Mouse (Mus musculus) forebrain, embryonic 10.5 days (tissue): ENCODE data around the gene Srgap2. TPM values are rescaled to one million over a fixed set of nuclear protein-coding genes. Genes with fewer than 3 reads are reported as not detected.
"Not testable (repeated sequence)": the region's sequence is repeated elsewhere in the genome, so short reads cannot be mapped to it uniquely, and the experiment has no call there.

Experiments used
- DNase-seq: peaks from one replicate; pipeline ENCODE4 v3.0.0-alpha.2; 2017; ENCODE audit warnings: low spot score; ENCODE audit errors: extremely low spot score
- H3K27ac ChIP-seq: fragments of 300-500 bp; sonication (generic); 2 replicates; pipeline ENCODE4 v1.5.1; 2016; ENCODE audit warnings: mild to moderate bottlenecking
- H3K27me3 ChIP-seq: fragments of 300-500 bp; sonication (generic); 2 replicates; pipeline ENCODE4 v1.6.1; 2016; ENCODE audit warnings: mild to moderate bottlenecking; ENCODE audit not compliant: poor library complexity, severe bottlenecking
- H3K36me3 ChIP-seq: fragments of 300-500 bp; sonication (generic); replicated peaks from 2 replicates; pipeline ENCODE4 v1.6.1; 2016; ENCODE audit warnings: mild to moderate bottlenecking, moderate library complexity
- H3K4me1 ChIP-seq: fragments of 300-500 bp; sonication (generic); 2 replicates; pipeline ENCODE4 v1.6.1; 2016
- H3K4me3 ChIP-seq: fragments of 300-500 bp; sonication (generic); 2 replicates; pipeline ENCODE4 v1.5.1; 2016; ENCODE audit warnings: mild to moderate bottlenecking, moderate library complexity
- H3K9me3 ChIP-seq: fragments of 300-500 bp; sonication (generic); 2 replicates; pipeline ENCODE4 v1.6.1; 2016; ENCODE audit warnings: mild to moderate bottlenecking, moderate library complexity
- WGBS: fragments of 180-500 bp; shearing (Covaris S2); methylation state at CpG from one replicate; pipeline ENCODE4 v1.1.7; 2016; 5-methylcytosine and 5-hydroxymethylcytosine counted together
- polyA plus RNA-seq: library from polyadenylated mRNA; unstranded; fragments of >200 nt; fragmentation: Nextera tagmentation; extraction: Ambion mirVana; gene quantifications from 2 replicates; pipeline ENCODE4 v1.2.1, GENCODE M21; 2016

Srgap2 gene
- polyA plus RNA-seq, 1 experiment from 2014 or later = 19.1 TPM

DNA sequence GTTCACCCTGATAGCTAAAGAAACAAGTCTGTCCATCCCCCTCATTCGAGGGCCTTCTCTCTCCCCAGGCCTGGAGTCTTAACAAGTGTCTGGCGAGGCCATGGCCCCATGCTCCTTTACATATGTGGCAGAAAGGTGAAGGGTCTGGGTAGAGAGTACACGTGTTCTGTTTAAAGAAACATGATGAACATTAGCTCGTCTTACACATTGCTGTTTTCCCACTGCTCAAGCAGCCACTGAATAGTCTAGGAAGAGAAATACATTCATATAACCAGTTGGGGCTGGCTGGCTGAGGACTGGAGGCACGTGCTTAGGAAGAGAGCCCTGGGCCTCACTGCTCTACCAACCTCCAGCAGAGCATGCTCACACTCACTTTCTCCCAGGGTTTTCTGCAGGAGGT lies 191.1 kb downstream of the Srgap2 start:
- Histone ChIP-seq H3K4me3 (no peak overlapping the region), H3K27ac (no peak overlapping the region), H3K27me3 (no peaks in the 10 kb centered on the region), H3K36me3 (peaks cover 48% of the 10 kb centered on the region), H3K4me1 (no peaks in the 10 kb centered on the region), H3K9me3 (no peaks in the 10 kb centered on the region)
- 84% methylated on average over 5 of the region's 5 CpGs for WGBS
- no peak for DNase-seq

DNA sequence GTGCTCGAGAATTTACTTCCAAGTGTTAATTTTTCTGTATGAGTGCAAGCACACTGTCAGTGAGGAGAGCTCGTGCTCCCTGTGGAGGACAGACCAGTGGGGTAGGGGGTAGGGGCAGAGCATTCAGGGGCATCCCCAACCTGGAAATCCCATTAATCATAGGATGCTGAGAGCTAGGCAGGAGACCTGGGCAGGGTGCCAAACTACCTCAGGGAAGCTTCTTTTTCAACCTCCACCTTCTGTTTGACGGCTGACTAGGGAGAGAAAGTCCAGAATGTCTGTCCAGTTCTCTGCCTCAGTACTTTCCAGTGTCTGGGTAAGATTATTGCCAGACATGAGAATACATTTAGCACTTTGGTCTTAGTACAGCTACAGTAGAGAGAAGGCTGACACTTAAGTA lies 191.5 kb downstream of the Srgap2 start:
- H3K4me3 ChIP-seq = no peak overlapping the region
- H3K9me3 ChIP-seq = no peaks in the 10 kb centered on the region
- no peak overlapping the region for H3K27ac ChIP-seq
- peaks cover 48% of the 10 kb centered on the region for H3K36me3 ChIP-seq
- no peaks in the 10 kb centered on the region for H3K27me3 ChIP-seq
- H3K4me1 ChIP-seq = no peaks in the 10 kb centered on the region
- WGBS = 86% methylated on average over 3 of the region's 3 CpGs
- DNase-seq = no peak

DNA sequence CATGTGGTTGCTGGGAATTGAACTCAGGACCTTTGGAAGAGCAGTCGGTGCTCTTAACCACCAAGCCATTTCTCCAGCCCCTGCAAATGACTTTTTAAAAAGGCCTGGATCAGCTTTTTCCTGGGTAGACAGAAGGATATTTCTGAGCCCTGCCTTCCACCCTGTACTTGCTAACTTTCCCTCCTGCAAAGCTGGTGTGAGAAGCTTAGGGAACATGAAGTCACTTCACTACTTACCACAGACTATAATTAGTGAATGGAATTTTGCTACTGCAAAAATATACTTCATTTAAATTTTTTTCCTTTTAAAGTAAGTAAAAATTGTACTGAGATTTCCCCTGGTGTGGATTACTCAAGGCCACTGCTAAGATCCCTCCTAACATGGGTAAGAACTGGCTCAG lies 196.0 kb downstream of the Srgap2 start:
- 90% methylated on average over 1 of the region's 1 CpGs for WGBS
- peaks cover 62% of the 10 kb centered on the region for H3K36me3 ChIP-seq

DNA sequence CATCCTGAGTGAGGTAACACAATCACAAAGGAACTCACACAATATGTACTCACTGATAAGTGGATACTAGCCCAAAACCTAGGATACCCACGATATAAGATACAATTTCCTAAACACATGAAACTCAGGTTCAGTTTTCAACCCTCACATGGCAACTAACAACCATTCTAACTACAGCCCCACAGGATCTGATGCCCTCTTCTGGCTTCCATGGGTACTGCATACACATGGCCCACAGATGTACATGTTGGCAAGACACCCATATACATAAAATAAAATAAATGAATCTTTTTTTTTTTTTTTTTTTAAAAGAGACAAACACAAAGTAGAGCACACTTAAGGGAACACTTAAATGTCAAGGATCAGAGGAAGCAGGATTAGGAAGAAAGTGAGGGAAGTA lies 198.1 kb downstream of the Srgap2 start:
- H3K27me3 ChIP-seq, H3K27ac ChIP-seq, H3K9me3 ChIP-seq, DNase-seq, H3K4me1 ChIP-seq, H3K4me3 ChIP-seq: not testable (repeated sequence)
- 100% methylated on average over 1 of the region's 1 CpGs for WGBS
- peaks cover 65% of the 10 kb centered on the region for H3K36me3 ChIP-seq

More for the DNA sequence above, 196.0 kb downstream of the Srgap2 start:
- H3K9me3 ChIP-seq = no peaks in the 10 kb centered on the region
- H3K27me3 ChIP-seq = no peaks in the 10 kb centered on the region
- DNase-seq = no peak
- H3K4me1 ChIP-seq = no peaks in the 10 kb centered on the region
- H3K4me3 ChIP-seq = no peak overlapping the region
- no peak overlapping the region for H3K27ac ChIP-seq

DNA sequence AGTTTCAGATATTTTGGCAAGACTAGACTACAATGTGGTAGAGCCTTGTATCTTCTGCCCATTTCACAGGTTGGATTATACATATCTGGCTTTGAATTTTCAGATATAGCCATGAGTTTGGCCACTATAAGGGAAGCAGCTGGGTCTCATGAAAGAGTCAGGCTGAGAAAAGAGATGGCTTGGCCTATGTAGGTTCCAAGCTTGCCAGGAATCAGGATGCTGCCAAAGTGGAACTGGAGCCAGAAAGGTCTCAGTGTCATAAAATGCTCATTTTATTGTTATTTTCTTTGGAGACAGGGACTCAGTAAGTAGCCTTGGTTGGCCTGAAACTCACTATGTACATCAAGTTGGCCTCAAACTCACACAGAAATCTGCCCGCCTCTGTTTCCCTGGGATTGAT lies 200.0 kb downstream of the Srgap2 start:
- Histone ChIP-seq H3K4me3 (no peak overlapping the region), H3K4me1 (no peaks in the 10 kb centered on the region), H3K36me3 (peaks cover 56% of the 10 kb centered on the region), H3K27me3 (no peaks in the 10 kb centered on the region), H3K9me3 (no peaks in the 10 kb centered on the region), H3K27ac (no peak overlapping the region)
- WGBS = 89% methylated on average over 1 of the region's 1 CpGs
- no peak for DNase-seq

DNA sequence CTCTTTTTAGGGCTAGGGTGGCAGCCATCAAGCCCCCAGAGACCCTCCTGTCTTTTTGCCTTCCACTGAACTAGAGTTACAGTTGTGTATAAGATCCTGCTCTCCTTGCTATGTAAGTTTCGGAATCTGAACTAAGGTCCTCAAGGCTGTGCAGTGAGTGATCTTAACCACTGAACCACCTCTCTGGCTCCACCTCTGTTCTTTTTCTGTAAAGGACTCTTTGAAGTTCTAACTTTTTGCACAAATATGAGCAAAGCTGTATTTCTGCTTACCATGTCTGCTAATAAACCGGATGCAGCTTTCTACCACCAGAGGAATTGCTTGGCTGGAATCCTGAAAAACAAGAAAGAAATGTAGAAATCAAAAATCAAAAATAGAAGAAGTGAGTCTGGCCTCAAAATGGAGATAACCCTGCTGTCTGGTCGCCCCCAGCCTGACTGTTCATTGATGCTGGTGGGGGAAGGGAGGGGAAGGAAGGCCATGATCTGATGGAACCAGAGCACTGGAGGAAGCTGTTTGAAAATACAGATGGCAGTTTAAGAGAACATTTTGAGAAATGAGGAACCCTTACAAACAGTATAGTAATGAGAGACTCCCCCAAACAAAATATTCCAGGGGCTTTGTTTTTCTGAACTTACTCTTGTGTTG lies 202.2 kb downstream of the Srgap2 start:
- no peak overlapping the region for H3K27ac ChIP-seq
- no peak for DNase-seq
- H3K4me1 ChIP-seq = no peaks in the 10 kb centered on the region
- H3K4me3 ChIP-seq = no peak overlapping the region
- H3K9me3 ChIP-seq = no peaks in the 10 kb centered on the region
- H3K36me3 ChIP-seq = peaks cover 66% of the 10 kb centered on the region
- 89% methylated on average over 3 of the region's 3 CpGs for WGBS
- H3K27me3 ChIP-seq = no peaks in the 10 kb centered on the region

DNA sequence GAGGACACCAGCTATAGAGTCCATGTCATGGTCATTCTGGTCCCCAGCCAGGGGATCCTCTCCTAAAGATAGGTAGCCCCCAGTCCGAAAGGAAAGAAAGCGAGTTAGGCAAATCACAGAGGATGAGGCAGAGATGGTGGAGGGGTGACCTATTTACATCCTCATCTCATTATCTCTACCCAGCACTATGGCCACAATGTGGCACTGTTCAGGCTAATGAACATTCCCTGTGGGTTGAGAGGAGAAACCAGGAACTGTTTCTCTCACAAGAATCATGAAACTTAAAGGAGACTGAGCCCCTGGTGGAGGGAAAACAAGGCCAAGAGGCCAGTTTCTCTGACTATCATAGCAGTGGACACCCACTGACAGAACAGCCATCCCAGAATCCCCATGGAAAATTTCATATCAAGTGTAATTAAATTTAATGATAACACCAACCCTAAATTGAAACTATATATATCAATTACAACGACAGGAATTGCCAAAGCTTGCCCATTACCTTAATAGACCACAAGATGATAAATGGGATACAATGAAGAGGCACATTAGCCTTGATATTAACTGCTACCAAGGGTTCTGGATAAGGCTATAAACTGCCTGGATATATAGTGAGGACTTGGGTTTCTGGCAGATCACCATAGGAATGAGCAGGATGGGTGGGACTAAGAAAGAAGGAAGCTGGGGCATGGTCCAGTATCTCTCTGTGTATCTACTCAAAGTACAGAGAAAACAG lies 207.4 kb downstream of the Srgap2 start:
- no peaks in the 10 kb centered on the region for H3K27me3 ChIP-seq
- H3K9me3 ChIP-seq = no peaks in the 10 kb centered on the region
- DNase-seq = no peak
- no peak overlapping the region for H3K27ac ChIP-seq
- 91% methylated on average over 3 of the region's 3 CpGs for WGBS
- no peaks in the 10 kb centered on the region for H3K4me1 ChIP-seq
- peaks cover 75% of the 10 kb centered on the region for H3K36me3 ChIP-seq
- no peak overlapping the region for H3K4me3 ChIP-seq

DNA sequence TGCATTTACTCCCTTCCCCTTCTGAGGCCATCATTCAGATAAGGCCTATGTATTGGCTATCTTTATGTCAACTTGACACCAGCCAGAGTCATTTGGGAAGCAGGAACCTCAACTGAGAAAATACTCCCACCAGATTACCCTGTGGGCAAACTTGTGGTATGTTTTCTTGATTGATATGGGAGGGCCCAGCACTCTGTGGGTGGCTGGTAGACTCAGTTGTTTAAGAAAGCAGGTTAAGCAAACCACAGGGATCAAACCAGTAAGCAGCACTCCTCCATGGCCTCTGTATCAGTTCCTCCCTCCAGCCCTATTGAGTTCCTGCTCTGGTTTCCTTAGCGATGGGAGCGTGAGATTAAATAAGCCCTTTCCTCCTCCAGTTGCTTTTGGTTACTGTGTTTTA lies 208.8 kb downstream of the Srgap2 start:
- H3K4me3 ChIP-seq = no peak overlapping the region
- 85% methylated on average over 2 of the region's 2 CpGs for WGBS
- H3K27ac ChIP-seq = no peak overlapping the region
- H3K9me3 ChIP-seq = no peaks in the 10 kb centered on the region
- no peak for DNase-seq
- no peaks in the 10 kb centered on the region for H3K27me3 ChIP-seq
- H3K36me3 ChIP-seq = peaks cover 80% of the 10 kb centered on the region
- no peaks in the 10 kb centered on the region for H3K4me1 ChIP-seq

DNA sequence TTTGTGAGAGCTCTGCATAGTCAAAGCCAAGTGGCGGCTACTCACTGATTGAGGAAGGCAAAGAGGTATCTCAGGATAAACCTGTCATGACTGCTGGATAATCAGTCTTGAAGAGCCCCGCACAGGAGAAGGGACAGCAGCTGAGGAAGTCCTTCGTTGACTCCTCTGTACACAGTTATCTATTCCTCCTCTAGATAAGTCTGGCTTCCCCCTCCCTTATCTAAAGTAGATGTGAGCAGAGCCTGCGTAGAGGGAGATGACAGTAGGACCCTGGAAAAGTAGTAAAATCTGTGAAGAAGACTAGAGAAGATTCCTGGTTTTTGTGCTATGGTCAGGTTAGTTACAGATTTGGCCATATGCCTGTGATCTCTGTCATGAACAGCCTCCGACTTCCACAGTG lies 209.5 kb downstream of the Srgap2 start:
- peaks cover 85% of the 10 kb centered on the region for H3K36me3 ChIP-seq
- no peaks in the 10 kb centered on the region for H3K4me1 ChIP-seq
- H3K27me3 ChIP-seq = no peaks in the 10 kb centered on the region
- whole genome bisulfite sequencing = 93% methylated on average over 5 of the region's 5 CpGs
- no peak overlapping the region for H3K4me3 ChIP-seq
- no peak for DNase-seq
- H3K27ac ChIP-seq = no peak overlapping the region
- H3K9me3 ChIP-seq = no peaks in the 10 kb centered on the region

DNA sequence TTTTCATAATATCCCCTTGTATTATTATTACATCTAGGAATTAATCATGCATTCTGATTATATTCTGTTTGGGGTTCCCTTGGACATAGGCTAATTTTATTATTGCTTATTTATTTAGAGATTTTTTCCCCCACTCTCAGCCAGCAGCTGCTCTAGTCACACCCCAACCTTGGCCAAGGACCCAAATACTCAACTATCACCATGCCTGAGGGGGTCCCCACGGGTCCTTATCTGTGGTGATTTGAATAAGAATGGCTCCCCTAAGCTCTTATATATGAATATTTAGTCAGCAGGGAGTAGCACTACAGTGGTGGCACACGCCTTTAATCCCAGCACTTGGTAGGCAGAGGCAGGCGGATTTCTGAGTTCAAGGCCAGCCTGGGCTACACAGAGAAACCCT lies 215.9 kb downstream of the Srgap2 start:
- 94% methylated on average over 3 of the region's 3 CpGs for WGBS
- peaks cover 71% of the 10 kb centered on the region for H3K36me3 ChIP-seq
- H3K27ac ChIP-seq = no peak overlapping the region
- DNase-seq = no peak
- no peak overlapping the region for H3K4me3 ChIP-seq
- no peaks in the 10 kb centered on the region for H3K4me1 ChIP-seq
- no peaks in the 10 kb centered on the region for H3K27me3 ChIP-seq
- no peaks in the 10 kb centered on the region for H3K9me3 ChIP-seq

DNA sequence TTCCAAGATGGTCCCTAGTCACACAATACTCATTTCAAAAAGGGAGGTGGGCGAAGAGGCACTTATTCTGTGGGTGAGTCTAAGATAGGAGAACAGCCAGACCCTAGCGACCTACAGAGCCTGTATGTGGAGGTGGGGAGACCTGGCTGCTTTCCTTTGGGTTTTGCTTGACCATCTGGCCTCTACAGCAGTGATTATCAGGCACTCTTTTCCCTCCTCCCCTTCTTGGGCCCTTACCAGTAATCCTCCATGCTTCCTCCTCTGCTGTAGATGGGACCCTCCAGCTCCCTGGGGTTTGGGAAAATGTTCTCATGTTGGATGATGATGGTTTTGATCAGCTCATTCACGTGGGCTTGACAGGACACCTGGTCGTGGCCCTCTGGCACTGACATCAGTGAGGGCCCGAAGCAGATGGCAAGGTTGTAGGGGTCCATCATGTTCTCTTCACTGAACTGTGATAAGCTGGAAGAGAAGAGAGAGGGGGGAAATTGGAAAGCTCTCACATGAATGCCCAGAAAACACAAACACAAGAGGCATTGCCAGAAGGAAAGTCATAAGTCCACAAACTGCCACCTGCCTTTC lies 216.8 kb downstream of the Srgap2 start:
- Histone ChIP-seq H3K4me1 (no peaks in the 10 kb centered on the region), H3K4me3 (no peak overlapping the region), H3K27ac (no peak overlapping the region), H3K36me3 (peaks cover 61% of the 10 kb centered on the region), H3K9me3 (no peaks in the 10 kb centered on the region), H3K27me3 (no peaks in the 10 kb centered on the region)
- no peak for DNase-seq
- 93% methylated on average over 5 of the region's 5 CpGs for WGBS

DNA sequence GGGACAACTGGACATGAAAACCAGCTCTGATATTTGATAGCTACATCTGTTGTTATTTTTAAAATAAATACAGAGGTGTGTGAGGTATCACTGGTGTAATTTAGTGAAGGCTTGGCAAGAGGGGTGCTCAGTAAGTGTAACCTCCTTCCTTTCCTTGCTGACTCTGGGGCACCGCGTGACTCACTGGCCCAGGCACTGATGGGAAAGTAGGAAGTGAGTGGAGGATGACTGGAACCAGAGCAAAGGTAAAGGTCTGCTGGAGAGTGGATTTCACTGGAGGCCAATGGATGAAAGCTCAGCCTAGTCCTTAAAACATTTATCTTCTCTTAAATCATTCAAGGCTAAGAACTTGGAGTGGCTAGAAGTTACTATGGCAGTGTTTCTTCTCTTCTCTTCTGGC lies 226.4 kb downstream of the Srgap2 start:
- 100% methylated on average over 2 of the region's 2 CpGs for WGBS
- peaks cover 4% of the 10 kb centered on the region; the same call in 1 of the 2 replicates for H3K4me1 ChIP-seq
- no peaks in the 10 kb centered on the region for H3K27me3 ChIP-seq
- no peak overlapping the region for H3K27ac ChIP-seq
- H3K4me3 ChIP-seq = no peak overlapping the region
- no peak for DNase-seq
- H3K36me3 ChIP-seq = peaks cover 60% of the 10 kb centered on the region
- H3K9me3 ChIP-seq = no peaks in the 10 kb centered on the region

DNA sequence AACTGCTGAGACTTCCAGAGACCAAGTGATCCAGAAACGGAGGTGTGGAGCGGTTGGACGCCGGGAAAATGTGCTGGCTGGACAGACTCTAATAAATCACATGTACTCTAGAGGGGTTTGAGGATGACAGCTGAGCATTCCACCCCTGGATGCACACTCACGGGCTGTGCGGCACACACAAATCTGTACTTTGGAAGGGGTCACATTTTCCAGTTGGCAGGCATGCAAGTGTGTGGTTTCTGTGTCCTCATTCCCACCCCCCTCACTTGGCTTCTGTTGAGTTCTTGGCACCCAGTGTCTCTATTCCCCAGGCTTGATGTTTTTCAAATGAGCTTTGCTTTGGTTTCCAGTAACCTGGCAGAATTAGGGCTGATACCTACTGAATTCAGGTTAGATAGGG lies 227.4 kb downstream of the Srgap2 start:
- DNase-seq = no peak
- Histone ChIP-seq H3K4me1 (peaks cover 4% of the 10 kb centered on the region; the same call in 1 of the 2 replicates), H3K27me3 (no peaks in the 10 kb centered on the region), H3K36me3 (peaks cover 69% of the 10 kb centered on the region), H3K4me3 (no peak overlapping the region), H3K9me3 (no peaks in the 10 kb centered on the region), H3K27ac (no peak overlapping the region)
- WGBS = 94% methylated on average over 6 of the region's 6 CpGs
